Mouse (Mus musculus) liver, postnatal 0 days (tissue): ENCODE results near the gene Smad1.
A peak's percentile ranks its signal among the peaks of the same experiment; 100 is the strongest.

Experiments
- CTCF ChIP-seq: sonication (generic); IDR thresholded peaks from 2 replicates; pipeline ENCODE4 v1.5.1; 2016; ENCODE audit warnings: antibody characterized with exemption, low read depth
- EP300 ChIP-seq: IDR thresholded peaks from 2 replicates; pipeline ENCODE4 v1.6.1; 2016; ENCODE audit warnings: antibody characterized with exemption, low read depth, mild to moderate bottlenecking

- TF ChIP-seq EP300 (no peak), CTCF (peak; percentile 68)
Measured at GRCm38 (mm10) chr8:79294610-79295275, 104.6 kb downstream of the Smad1 start, which contains the start of gene Mmaa.
